Mouse (Mus musculus): ENCODE measurements at regions not wholly inside any gene's neighbourhood (a gene's known extent, or its start where the extent isn't known, plus 50 kb on each side); places are given as distances from the start of the nearest gene placed in this dataset.

DNA sequence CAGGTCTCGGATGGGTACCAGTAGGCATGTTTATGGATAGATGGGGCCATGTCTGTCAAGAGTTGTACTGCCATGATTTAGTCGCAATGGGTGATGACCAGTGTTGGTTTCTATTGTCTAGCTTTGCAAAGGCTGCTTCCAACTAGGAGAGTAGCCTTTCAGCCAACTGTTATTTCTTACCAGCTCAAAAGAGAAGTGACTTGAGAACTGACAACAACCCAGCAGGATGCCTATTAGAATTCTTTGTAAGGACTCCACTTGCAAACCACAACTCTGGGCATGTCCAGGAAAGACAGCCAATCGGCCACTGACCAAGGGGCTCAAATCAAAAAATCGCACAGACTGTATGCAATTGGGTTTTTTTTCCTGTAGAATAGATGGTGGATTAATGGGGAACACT lies 200.9 kb downstream of the Dhx15 start:
- no peak for TF ChIP-seq USF1 (IDR thresholded peaks at IDR 0.05; ENCODE audit: low read depth, low read length)
- no peak for TF ChIP-seq POLR2A (IDR thresholded peaks at IDR 0.05; ENCODE audit: low read depth, low read length)
- no peak for TF ChIP-seq EP300 (IDR thresholded peaks at IDR 0.05; ENCODE audit: low read length)
- no peak for TF ChIP-seq TBP (conservative IDR thresholded peaks at IDR 0.05; ENCODE audit: low read depth, low read length)
- TF ChIP-seq UBTF (IDR thresholded peaks at IDR 0.05; ENCODE audit: low read depth, low read length): no peak
- no peak for TF ChIP-seq MAFK (IDR thresholded peaks at IDR 0.05; ENCODE audit: insufficient replicate concordance, low read length)
- TF ChIP-seq KAT2A (IDR thresholded peaks at IDR 0.05; ENCODE audit: insufficient replicate concordance, low read length): no peak
- TF ChIP-seq CHD2 (IDR thresholded peaks at IDR 0.05; ENCODE audit: low read length): no peak
- no peak for TF ChIP-seq CTCF (conservative IDR thresholded peaks at IDR 0.05 in 1 of 2, IDR thresholded peaks at IDR 0.05 in 1 of 2; ENCODE audit: low read depth in 2 of 2, low read length in 2 of 2)
- no peak for TF ChIP-seq MAX (IDR thresholded peaks at IDR 0.05; ENCODE audit: low read length)
- no peak for TF ChIP-seq SIN3A (IDR thresholded peaks at IDR 0.05; ENCODE audit: low read length)
- TF ChIP-seq MYC (IDR thresholded peaks at IDR 0.05; ENCODE audit: low read depth, low read length): no peak
- no peak for TF ChIP-seq ZC3H11A (IDR thresholded peaks at IDR 0.05; ENCODE audit: low read depth, low read length)
